Mouse (Mus musculus) liver, embryonic 16.5 days (tissue): ENCODE data around the gene Eml6. TPM values are rescaled to one million over a fixed set of nuclear protein-coding genes. Genes with fewer than 3 reads are reported as not detected.
"Not testable (repeated sequence)": the region's sequence is repeated elsewhere in the genome, so short reads cannot be mapped to it uniquely, and the experiment has no call there.

Source experiments
- ATAC-seq: fragments of 200-750 bp; cut with Nextera tagmentation; 2 replicates; pipeline ENCODE4 v1.8.0; 2017; ENCODE audit warnings: low read depth, mild to moderate bottlenecking, moderate number of reproducible peaks, moderate library complexity
- H3K27ac ChIP-seq: fragments of 300-500 bp; sonication (generic); 2 replicates; pipeline ENCODE4 v1.5.1; 2014; ENCODE audit warnings: mild to moderate bottlenecking, low read length
- H3K27me3 ChIP-seq: fragments of 300-500 bp; sonication (generic); 2 replicates; pipeline ENCODE4 v1.6.1; 2014; ENCODE audit warnings: low read depth, low read length, mixed read lengths; ENCODE audit not compliant: control insufficient read depth, insufficient read depth
- H3K36me3 ChIP-seq: fragments of 300-500 bp; sonication (generic); 2 replicates; pipeline ENCODE4 v1.6.1; 2014; ENCODE audit warnings: mild to moderate bottlenecking; ENCODE audit not compliant: control insufficient read depth, insufficient read depth
- H3K4me1 ChIP-seq: fragments of 300-500 bp; sonication (generic); 2 replicates; pipeline ENCODE4 v1.6.1; 2014; ENCODE audit warnings: low read depth, low read length, mixed read lengths; ENCODE audit not compliant: control insufficient read depth
- H3K4me2 ChIP-seq: fragments of 300-500 bp; sonication (generic); 2 replicates; pipeline ENCODE4 v1.6.1; 2014; ENCODE audit warnings: low read depth, low read length, mixed read lengths
- H3K4me3 ChIP-seq: fragments of 300-500 bp; sonication (generic); 2 replicates; pipeline ENCODE4 v1.5.1; 2014; ENCODE audit warnings: low read depth, mild to moderate bottlenecking, low read length
- H3K9ac ChIP-seq: fragments of 300-500 bp; sonication (generic); 2 replicates; pipeline ENCODE4 v1.6.1; 2014; ENCODE audit warnings: low read depth, low read length
- H3K9me3 ChIP-seq: fragments of 300-500 bp; sonication (generic); replicated peaks from 2 replicates; pipeline ENCODE4 v1.6.1; 2016; ENCODE audit warnings: low read length; ENCODE audit not compliant: control insufficient read depth
- WGBS: fragments of 180-500 bp; shearing (Covaris S2); extraction: QIAGEN DNeasy Blood & Tissue Kit; methylation state at CpG from one replicate; pipeline ENCODE4 v1.1.7; 2014; ENCODE audit not compliant: insufficient replicate concordance; 5-methylcytosine and 5-hydroxymethylcytosine counted together
- polyA plus RNA-seq: library from polyadenylated mRNA; unstranded; fragments of >200 nt; fragmentation: Nextera tagmentation; extraction: Ambion mirVana; gene quantifications from 2 replicates; pipeline ENCODE4 v1.2.1, GENCODE M21; 2015

Gene Eml6
- polyA plus RNA-seq, 1 experiment from 2014 or later = 0.27 TPM

GRCm38 (mm10) chr11:29825271-29825718, 200.5 kb downstream of the Eml6 start, which contains the start of gene 4931440F15Rik:
TSS of gene 4931440F15Rik (minus strand) at chr11:29825668.
- not testable (repeated sequence) for H3K9me3 ChIP-seq, H3K27ac ChIP-seq, H3K36me3 ChIP-seq, H3K4me1 ChIP-seq, H3K4me3 ChIP-seq, H3K9ac ChIP-seq, ATAC-seq
- 30% methylated on average over 21 of the region's 21 CpGs for WGBS
- Histone ChIP-seq H3K27me3 (peaks cover 20% of the 10 kb centered on the region), H3K4me2 (peak within 1 kb of the TSS; percentile 34)

- H3K27me3 ChIP-seq = peaks cover 20% of the 10 kb centered on the region
- H3K9ac ChIP-seq, H3K27ac ChIP-seq, H3K9me3 ChIP-seq, ATAC-seq, H3K4me1 ChIP-seq, H3K4me3 ChIP-seq, H3K36me3 ChIP-seq: not testable (repeated sequence)
- peak overlapping the region; percentile 34 for H3K4me2 ChIP-seq
- WGBS = 17% methylated on average over 46 of the region's 62 CpGs
Measured at GRCm38 (mm10) chr11:29824474-29825270, 201.2 kb downstream of the Eml6 start.

- Histone ChIP-seq H3K4me3 (no peak overlapping the region), H3K27ac (no peak overlapping the region), H3K36me3 (no peaks in the 10 kb centered on the region), H3K4me2 (no peak overlapping the region), H3K9me3 (no peaks in the 10 kb centered on the region), H3K27me3 (peaks cover 20% of the 10 kb centered on the region), H3K4me1 (no peaks in the 10 kb centered on the region), H3K9ac (no peak overlapping the region)
- ATAC-seq = no peak
- WGBS = 68% methylated on average over 2 of the region's 2 CpGs
Measured at GRCm38 (mm10) chr11:29823141-29823540, 202.7 kb downstream of the Eml6 start.

GRCm38 (mm10) chr11:29815670-29816069, 210.2 kb downstream of the Eml6 start:
- peak; percentile 35 for ATAC-seq

GRCm38 (mm10) chr11:29815261-29815660, 210.6 kb downstream of the Eml6 start:
- Histone ChIP-seq H3K4me3 (0 out of 2 replicates have a peak overlapping the region, but pooled peaks have one; percentile 9), H3K9me3 (no peaks in the 10 kb centered on the region), H3K27me3 (no peaks in the 10 kb centered on the region), H3K9ac (peak overlapping the region; percentile 54), H3K4me2 (peak overlapping the region; percentile 53), H3K4me1 (peaks cover 17% of the 10 kb centered on the region), H3K36me3 (no peaks in the 10 kb centered on the region), H3K27ac (peak overlapping the region; percentile 99)
- ATAC-seq = peak; percentile 99
- 15% methylated on average over 3 of the region's 3 CpGs for WGBS

More at GRCm38 (mm10) chr11:29815670-29816069, 210.2 kb downstream of the Eml6 start:
- no peaks in the 10 kb centered on the region for H3K36me3 ChIP-seq
- peak overlapping the region; percentile 54 for H3K9ac ChIP-seq
- peak overlapping the region; percentile 53 for H3K4me2 ChIP-seq
- H3K4me1 ChIP-seq = peaks cover 17% of the 10 kb centered on the region
- H3K27me3 ChIP-seq = no peaks in the 10 kb centered on the region
- no peaks in the 10 kb centered on the region for H3K9me3 ChIP-seq
- H3K4me3 ChIP-seq = 0 out of 2 replicates have a peak overlapping the region, but pooled peaks have one; percentile 9
- H3K27ac ChIP-seq = peak overlapping the region; percentile 99

GRCm38 (mm10) chr11:29813267-29813666, 212.6 kb downstream of the Eml6 start:
- ATAC-seq = no peak
- no peak overlapping the region for H3K27ac ChIP-seq
- WGBS = 63% methylated on average over 1 of the region's 1 CpGs
- H3K27me3 ChIP-seq = no peaks in the 10 kb centered on the region
- no peak overlapping the region for H3K4me2 ChIP-seq
- H3K36me3 ChIP-seq = no peaks in the 10 kb centered on the region
- H3K4me3 ChIP-seq = no peak overlapping the region
- no peak overlapping the region for H3K9ac ChIP-seq
- peaks cover 21% of the 10 kb centered on the region for H3K4me1 ChIP-seq
- H3K9me3 ChIP-seq = no peaks in the 10 kb centered on the region

- Histone ChIP-seq H3K27me3 (no peaks in the 10 kb centered on the region), H3K4me1 (peaks cover 24% of the 10 kb centered on the region), H3K4me3 (no peak overlapping the region), H3K36me3 (no peaks in the 10 kb centered on the region), H3K4me2 (no peak overlapping the region), H3K9ac (no peak overlapping the region), H3K27ac (no peak overlapping the region), H3K9me3 (no peaks in the 10 kb centered on the region)
- no peak for ATAC-seq
- WGBS = 69% methylated on average over 3 of the region's 3 CpGs
Measured at GRCm38 (mm10) chr11:29812475-29812874, 213.4 kb downstream of the Eml6 start.

GRCm38 (mm10) chr11:29810324-29810723, 215.5 kb downstream of the Eml6 start:
- H3K9me3 ChIP-seq = no peaks in the 10 kb centered on the region
- WGBS = 50% methylated on average over 3 of the region's 3 CpGs
- H3K4me1 ChIP-seq = peaks cover 10% of the 10 kb centered on the region

GRCm38 (mm10) chr11:29808981-29809589, 216.7 kb downstream of the Eml6 start:
- no peaks in the 10 kb centered on the region for H3K27me3 ChIP-seq
- WGBS = 70% methylated on average over 7 of the region's 7 CpGs
- no peak overlapping the region for H3K4me3 ChIP-seq
- H3K4me2 ChIP-seq = no peak overlapping the region
- no peak for ATAC-seq
- H3K4me1 ChIP-seq = peaks cover 7% of the 10 kb centered on the region
- H3K27ac ChIP-seq = peak overlapping the region; percentile 39
- no peaks in the 10 kb centered on the region for H3K36me3 ChIP-seq
- no peaks in the 10 kb centered on the region for H3K9me3 ChIP-seq
- H3K9ac ChIP-seq = no peak overlapping the region

More at GRCm38 (mm10) chr11:29810324-29810723, 215.5 kb downstream of the Eml6 start:
- H3K36me3 ChIP-seq = no peaks in the 10 kb centered on the region
- no peaks in the 10 kb centered on the region for H3K27me3 ChIP-seq
- H3K27ac ChIP-seq = no peak overlapping the region
- H3K4me2 ChIP-seq = no peak overlapping the region
- ATAC-seq = no peak
- H3K4me3 ChIP-seq = no peak overlapping the region
- no peak overlapping the region for H3K9ac ChIP-seq
